Mouse (Mus musculus) heart, embryonic 16.5 days (tissue): ENCODE measurements around the gene Gm5901. TPM values are rescaled to one million over a fixed set of nuclear protein-coding genes. Genes with fewer than 3 reads are reported as not detected.
"Not testable (repeated sequence)": the region's sequence is repeated elsewhere in the genome, so short reads cannot be mapped to it uniquely, and the experiment has no call there.

Source experiments
- ATAC-seq: fragments of 200-750 bp; cut with Nextera tagmentation; replicated peaks from 2 replicates; pipeline ENCODE4 v1.8.0; 2017; ENCODE audit warnings: moderate number of reproducible peaks; ENCODE audit not compliant: insufficient read depth, low FRiP score; ENCODE audit errors: extremely low read depth
- H3K27ac ChIP-seq: fragments of 300-500 bp; sonication (generic); 2 replicates; pipeline ENCODE4 v1.5.1; 2014; ENCODE audit warnings: mild to moderate bottlenecking, low read length, control low read depth, moderate library complexity
- H3K27me3 ChIP-seq: fragments of 300-500 bp; sonication (generic); 2 replicates; pipeline ENCODE4 v1.6.1; 2014; ENCODE audit warnings: low read length, mixed read lengths; ENCODE audit not compliant: control insufficient read depth, insufficient read depth
- H3K36me3 ChIP-seq: fragments of 300-500 bp; sonication (generic); 2 replicates; pipeline ENCODE4 v1.6.1; 2014; ENCODE audit not compliant: control insufficient read depth, insufficient read depth
- H3K4me1 ChIP-seq: fragments of 300-500 bp; sonication (generic); 2 replicates; pipeline ENCODE4 v1.6.1; 2014; ENCODE audit warnings: low read length, mixed read lengths; ENCODE audit not compliant: control insufficient read depth, insufficient read depth
- H3K4me2 ChIP-seq: fragments of 300-500 bp; sonication (generic); 2 replicates; pipeline ENCODE4 v1.6.1; 2014; ENCODE audit warnings: low read depth, mild to moderate bottlenecking, control low read depth, low read length
- H3K4me3 ChIP-seq: fragments of 300-500 bp; sonication (generic); 2 replicates; pipeline ENCODE4 v1.5.1; 2014; ENCODE audit warnings: mild to moderate bottlenecking, control low read depth, low read length
- H3K9ac ChIP-seq: fragments of 300-500 bp; sonication (generic); 2 replicates; pipeline ENCODE4 v1.6.1; 2014; ENCODE audit warnings: low read length, control low read depth
- H3K9me3 ChIP-seq: fragments of 300-500 bp; sonication (generic); replicated peaks from 2 replicates; pipeline ENCODE4 v1.6.1; 2016; ENCODE audit warnings: low read length; ENCODE audit not compliant: control insufficient read depth
- WGBS: fragments of 180-500 bp; shearing (Covaris S2); extraction: QIAGEN DNeasy Blood & Tissue Kit; methylation state at CpG from one replicate; pipeline ENCODE4 v1.1.7; 2014; 5-methylcytosine and 5-hydroxymethylcytosine counted together
- polyA plus RNA-seq: library from polyadenylated mRNA; unstranded; fragments of >200 nt; fragmentation: Nextera tagmentation; extraction: Ambion mirVana; gene quantifications from 2 replicates; pipeline ENCODE4 v1.2.1, GENCODE M21; 2015

The Gm5901 gene
- polyA plus RNA-seq, 1 experiment from 2014 or later, result not detected

DNA sequence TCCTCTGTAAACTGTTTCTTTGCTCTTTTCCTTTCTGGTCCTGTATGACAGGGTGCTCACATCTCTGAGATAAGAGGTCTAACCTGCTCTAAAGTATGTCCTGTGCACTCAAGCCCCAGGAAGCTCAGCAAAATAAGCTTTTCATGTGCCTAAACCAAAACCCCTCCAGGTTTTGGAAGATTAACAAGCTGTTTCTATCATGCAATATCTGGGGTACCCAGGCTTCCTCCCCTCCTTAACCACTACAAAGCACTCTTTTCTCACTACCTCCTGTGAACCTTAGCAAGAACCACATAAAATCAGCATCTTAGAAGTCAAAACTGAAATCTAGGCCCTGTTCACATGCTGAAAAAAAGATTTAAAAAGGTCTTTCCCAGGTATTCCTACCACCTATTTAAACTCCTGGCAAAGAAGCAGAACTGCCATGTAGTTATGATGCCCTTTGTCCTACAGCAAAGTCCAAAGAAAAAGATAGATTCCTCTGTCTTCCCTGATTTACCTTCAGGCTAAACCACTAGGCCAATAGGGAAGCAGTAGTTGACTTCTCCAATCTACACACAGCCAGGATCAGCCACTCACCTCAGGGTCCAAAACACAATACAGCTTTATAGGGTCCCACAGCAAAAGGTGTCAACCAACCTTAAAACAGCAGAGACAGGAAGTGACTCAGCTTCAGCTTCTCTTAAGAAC, 20.4 kb downstream of the Gm5901 start:
- Histone ChIP-seq H3K27ac (no peak overlapping the region), H3K4me1 (peaks cover 16% of the 10 kb centered on the region), H3K4me3 (no peak overlapping the region), H3K27me3 (no peaks in the 10 kb centered on the region), H3K4me2 (no peak overlapping the region), H3K9ac (no peak overlapping the region), H3K9me3 (no peaks in the 10 kb centered on the region), H3K36me3 (peaks cover 3% of the 10 kb centered on the region; the same call in 1 of the 2 replicates)
- no peak for ATAC-seq

DNA sequence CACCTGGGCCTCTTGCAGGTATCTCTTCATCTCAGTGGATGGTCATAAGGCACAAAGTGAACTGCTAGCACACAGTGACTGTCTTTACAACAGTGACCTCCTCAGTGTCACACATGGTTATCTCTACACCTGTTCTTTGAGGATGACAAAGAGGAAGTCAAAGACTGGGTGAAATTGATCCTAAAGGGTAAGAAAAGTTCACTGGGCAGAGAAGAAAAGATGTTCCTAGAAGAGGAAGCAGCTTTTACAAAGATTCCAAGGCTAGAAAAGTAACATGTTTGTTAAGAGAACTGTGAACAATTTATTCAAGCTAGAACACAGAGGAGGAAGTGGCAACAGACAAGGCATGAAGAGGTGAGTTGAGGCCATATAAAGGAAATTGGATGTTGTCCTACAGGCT, 21.3 kb downstream of the Gm5901 start:
- Histone ChIP-seq H3K9ac (no peak overlapping the region), H3K4me3 (no peak overlapping the region), H3K4me2 (no peak overlapping the region), H3K36me3 (peaks cover 3% of the 10 kb centered on the region; the same call in 1 of the 2 replicates), H3K4me1 (peaks cover 16% of the 10 kb centered on the region), H3K27ac (no peak overlapping the region), H3K9me3 (no peaks in the 10 kb centered on the region), H3K27me3 (no peaks in the 10 kb centered on the region)
- ATAC-seq, result no peak

DNA sequence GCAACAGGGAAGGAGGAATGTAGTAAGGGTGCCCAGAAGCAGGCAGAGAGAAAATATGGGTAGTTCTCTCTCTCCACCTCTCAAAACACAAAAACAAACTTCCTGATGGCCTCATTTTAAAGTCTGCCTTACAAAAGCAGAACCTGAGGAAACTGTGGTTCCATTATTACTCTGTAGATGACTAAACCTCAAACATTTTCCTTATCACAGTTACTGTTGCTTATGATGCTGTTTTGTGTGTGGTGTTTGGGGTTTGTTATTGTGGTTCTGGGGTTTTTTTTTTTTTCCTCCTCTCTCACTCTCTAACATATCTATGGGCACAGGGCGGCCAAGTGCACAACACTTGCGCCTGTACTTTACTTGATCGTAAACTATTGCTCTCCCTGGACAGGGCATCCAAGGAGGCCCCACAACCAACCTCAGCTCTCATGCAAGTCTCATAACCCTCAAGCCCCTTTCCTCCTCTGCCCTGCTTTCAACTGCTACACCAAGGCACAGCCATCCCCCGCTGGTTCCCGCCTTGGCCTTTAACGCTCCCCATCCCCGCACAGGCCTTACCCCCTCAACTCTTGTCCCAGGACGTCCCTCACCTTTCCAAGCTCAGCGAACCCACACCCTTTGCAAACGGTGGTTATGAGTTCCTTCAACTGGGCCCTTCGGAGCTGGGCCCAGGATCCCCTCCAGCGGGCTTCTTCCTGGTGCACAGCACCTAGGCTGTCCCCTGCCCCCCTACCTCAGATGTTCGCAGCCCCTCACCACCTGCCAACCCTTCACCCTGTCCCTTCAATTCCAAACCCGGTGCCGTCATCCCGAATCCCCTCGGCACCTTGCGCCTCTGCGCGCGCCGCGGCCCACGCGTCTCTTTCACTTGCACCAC, 24.5 kb downstream of the Gm5901 start:
- ATAC-seq, result peak; percentile 1; the same call in 1 of the 2 replicates
- H3K36me3 ChIP-seq, result peaks cover 3% of the 10 kb centered on the region; the same call in 1 of the 2 replicates
- no peaks in the 10 kb centered on the region for H3K9me3 ChIP-seq
- under 1% methylated on average over 25 of the region's 25 CpGs for WGBS
- H3K4me3 ChIP-seq, result peak overlapping the region; percentile 81
- H3K9ac ChIP-seq, result peak overlapping the region; percentile 90
- H3K4me1 ChIP-seq, result peaks cover 16% of the 10 kb centered on the region
- H3K27me3 ChIP-seq, result no peaks in the 10 kb centered on the region
- H3K27ac ChIP-seq, result peak overlapping the region; percentile 83
- peak overlapping the region; percentile 79 for H3K4me2 ChIP-seq

DNA sequence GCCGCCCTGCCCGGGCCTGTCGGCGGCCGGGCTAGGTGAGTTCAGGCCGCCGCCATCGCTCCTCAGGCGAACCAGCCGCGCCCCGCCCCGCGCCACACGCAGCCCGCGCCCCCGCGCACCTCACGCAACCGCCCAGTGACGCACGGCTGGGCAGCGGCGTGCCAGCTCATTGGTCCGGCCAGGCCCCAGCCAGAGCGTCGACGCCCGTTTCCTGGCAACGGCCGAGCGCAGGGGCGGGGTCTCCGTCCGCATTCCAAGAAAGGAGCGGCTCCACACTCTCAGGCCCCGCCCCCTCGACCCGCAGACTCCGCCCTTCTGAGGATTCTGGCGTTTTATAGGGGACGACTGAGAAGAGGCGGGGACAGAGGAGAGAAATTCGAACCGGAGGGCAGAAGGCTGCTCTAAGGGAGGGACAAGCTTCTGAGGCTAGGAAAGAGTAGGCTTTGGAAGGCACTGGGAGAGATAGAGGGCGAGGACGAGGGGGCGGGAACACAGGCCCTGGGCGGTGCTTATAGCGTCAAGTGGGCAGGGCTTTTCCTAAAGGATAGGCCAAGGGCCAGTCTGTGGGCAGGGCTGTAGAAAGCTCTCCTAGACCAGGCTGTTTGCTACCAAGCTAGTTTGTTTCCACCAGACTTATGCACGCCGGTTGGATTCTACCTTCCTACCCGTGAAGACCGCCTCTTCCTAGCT, 25.2 kb downstream of the Gm5901 start, which contains the start of gene Fam160a2:
TSS of gene Fam160a2 (minus strand) at position 120 of the 690 bp plus-strand sequence.
- Histone ChIP-seq H3K9me3 (no peaks in the 10 kb centered on the region), H3K4me3 (peak within 1 kb of the TSS; percentile 81), H3K27ac (peak within 1 kb of the TSS; percentile 85), H3K27me3 (no peaks in the 10 kb centered on the region), H3K4me2 (peak within 1 kb of the TSS; percentile 79), H3K9ac (peak within 1 kb of the TSS; percentile 90), H3K4me1 (peaks cover 16% of the 10 kb centered on the region), H3K36me3 (peaks cover 3% of the 10 kb centered on the region; the same call in 1 of the 2 replicates)
- WGBS, result 1% methylated on average over 51 of the region's 55 CpGs
- ATAC-seq, result peak; percentile 98

DNA sequence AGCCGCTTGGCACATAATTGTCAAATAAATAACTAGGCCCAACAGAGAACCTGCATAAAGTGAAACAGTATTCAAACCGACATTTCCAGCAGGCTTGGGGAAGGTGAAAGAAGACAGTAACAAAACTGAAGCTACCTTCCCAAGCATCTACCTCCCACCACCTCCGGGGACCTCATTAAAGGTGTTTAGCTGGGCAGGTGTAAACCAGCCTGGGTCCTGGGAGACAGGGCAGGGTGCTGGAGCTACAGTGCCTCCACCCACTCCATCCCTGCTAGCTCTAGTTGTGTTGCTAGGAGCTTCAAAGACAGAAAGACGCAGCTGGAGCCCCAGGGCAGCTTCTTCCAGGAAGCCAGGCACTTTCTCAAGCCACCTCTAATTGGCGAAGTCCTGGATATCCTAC, 29.4 kb downstream of the Gm5901 start, which contains the start of gene Cnga4:
TSS of gene Cnga4 (plus strand) at position 301 of the 400 bp plus-strand sequence.
- no peak within 1 kb of the TSS for H3K4me2 ChIP-seq
- peaks cover 1% of the 10 kb centered on the region for H3K4me1 ChIP-seq
- no peak within 1 kb of the TSS for H3K9ac ChIP-seq
- no peaks in the 10 kb centered on the region for H3K9me3 ChIP-seq
- H3K36me3 ChIP-seq, result no peaks in the 10 kb centered on the region
- H3K4me3 ChIP-seq, result no peak within 1 kb of the TSS
- no peaks in the 10 kb centered on the region for H3K27me3 ChIP-seq
- no peak for ATAC-seq
- no peak within 1 kb of the TSS for H3K27ac ChIP-seq
- 70% methylated on average over 5 of the region's 5 CpGs for WGBS

DNA sequence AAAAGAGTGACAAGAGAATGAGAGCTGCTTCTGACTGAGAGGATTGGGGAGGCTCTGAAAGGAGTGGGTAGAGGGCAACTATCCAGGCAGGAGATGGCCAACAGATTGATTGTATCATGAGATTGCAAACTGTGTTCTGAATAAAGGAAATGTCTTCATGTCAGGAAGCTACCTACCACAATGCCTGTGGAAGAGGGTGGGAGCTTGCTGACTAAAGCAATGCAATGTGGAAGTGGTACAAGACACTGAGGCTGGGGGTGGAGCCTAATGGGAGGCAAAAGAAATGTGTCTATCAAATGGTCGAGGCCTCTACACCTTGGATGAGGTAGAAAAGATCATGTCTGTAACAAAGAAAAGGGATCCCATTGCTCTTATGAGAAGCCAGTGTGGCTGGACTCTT, 31.5 kb downstream of the Gm5901 start:
- 86% methylated on average over 1 of the region's 1 CpGs for WGBS
- no peaks in the 10 kb centered on the region for H3K4me1 ChIP-seq
- H3K27me3 ChIP-seq, result no peaks in the 10 kb centered on the region
- no peak for ATAC-seq
- H3K9me3 ChIP-seq, result no peaks in the 10 kb centered on the region
- H3K4me3 ChIP-seq, result no peak overlapping the region
- H3K27ac ChIP-seq, result no peak overlapping the region
- no peak overlapping the region for H3K9ac ChIP-seq
- H3K4me2 ChIP-seq, result no peak overlapping the region
- no peaks in the 10 kb centered on the region for H3K36me3 ChIP-seq

DNA sequence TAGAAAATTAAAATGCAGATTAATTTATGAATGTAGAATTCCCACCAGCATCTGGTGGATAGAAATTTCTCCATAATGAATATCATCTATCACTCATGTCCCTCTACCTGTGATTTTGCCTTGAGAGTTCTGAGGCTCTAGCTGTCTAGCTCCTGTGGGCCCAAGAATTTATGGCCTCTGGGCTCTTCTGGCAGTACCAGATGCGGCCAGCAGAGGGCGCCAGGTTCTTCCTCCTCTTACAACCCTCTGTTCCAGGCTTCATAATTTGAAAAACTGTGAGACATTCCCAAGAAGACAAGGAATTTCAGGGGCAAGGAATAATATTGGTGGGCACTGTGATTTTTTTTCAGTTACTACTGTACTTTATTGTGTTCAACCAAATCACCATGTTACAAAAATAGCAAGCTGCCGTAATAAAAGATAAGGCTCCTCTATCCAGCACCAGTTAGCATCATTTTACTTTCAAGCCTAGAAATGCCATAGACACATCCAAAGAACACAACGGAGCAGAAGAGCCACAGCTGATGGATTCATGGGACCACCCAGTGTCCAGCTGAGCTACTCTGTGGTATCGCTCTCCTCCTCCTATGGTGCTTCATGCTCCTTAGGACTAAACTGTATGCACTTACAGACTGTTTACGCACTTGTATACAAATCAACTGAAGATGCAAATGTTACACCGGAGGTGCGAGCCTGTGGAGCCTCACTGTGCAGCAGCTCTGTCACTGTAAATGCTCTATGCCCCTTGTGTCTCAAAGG, 37.2 kb downstream of the Gm5901 start:
- H3K4me3 ChIP-seq, H3K27ac ChIP-seq, H3K4me1 ChIP-seq, H3K27me3 ChIP-seq, H3K9me3 ChIP-seq, H3K4me2 ChIP-seq, H3K36me3 ChIP-seq, ATAC-seq, H3K9ac ChIP-seq: not testable (repeated sequence)
- WGBS, result 51% methylated on average over 8 of the region's 8 CpGs

DNA sequence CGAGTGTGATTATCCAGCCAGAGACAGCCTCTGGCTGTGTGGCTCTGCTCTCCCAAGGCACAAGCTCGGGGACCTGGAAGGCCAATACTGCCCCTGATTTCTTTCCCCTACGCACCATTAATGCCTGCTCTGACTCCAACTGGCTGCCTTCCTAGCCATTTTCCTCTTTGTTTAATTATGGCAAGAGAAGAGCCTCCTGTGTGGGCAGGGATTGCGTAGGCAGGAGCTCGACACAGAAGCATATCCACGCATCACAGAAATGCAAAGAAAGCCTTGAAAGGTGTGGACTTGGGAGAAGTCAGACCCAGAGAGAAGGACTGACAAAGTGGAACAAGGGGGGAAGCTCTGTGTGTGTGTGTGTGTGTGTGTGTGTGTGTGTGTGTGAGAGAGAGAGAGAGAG, 39.5 kb downstream of the Gm5901 start:
- Histone ChIP-seq H3K36me3 (no peaks in the 10 kb centered on the region), H3K4me1 (no peaks in the 10 kb centered on the region), H3K27me3 (no peaks in the 10 kb centered on the region), H3K9ac (no peak overlapping the region), H3K9me3 (no peaks in the 10 kb centered on the region), H3K27ac (no peak overlapping the region), H3K4me3 (no peak overlapping the region), H3K4me2 (no peak overlapping the region)
- no peak for ATAC-seq
- WGBS, result 60% methylated on average over 6 of the region's 6 CpGs
